Mouse (Mus musculus): ENCODE results near the gene Intu. TPM values are rescaled to one million over a fixed set of nuclear protein-coding genes. Genes with fewer than 3 reads are reported as not detected.

Gene Intu
- polyA plus RNA-seq, 1 experiment, result 2.0 TPM

GRCm38 (mm10) chr3:40522846-40523245 lies 8.2 kb upstream of the Intu start:
- no peak overlapping the region for H3K4me3 ChIP-seq (ENCODE audit: insufficient read depth, poor library complexity, severe bottlenecking)
- no peak for TF ChIP-seq MYOG (IDR thresholded peaks at IDR 0.05; ENCODE audit: control insufficient read depth, extremely low read depth, insufficient read length)
- no peak for TF ChIP-seq MYOD1 (IDR thresholded peaks at IDR 0.05; ENCODE audit: control insufficient read depth, insufficient read length, low read depth)
- no peak for TF ChIP-seq USF1 (IDR thresholded peaks at IDR 0.05; ENCODE audit: low read depth)
- TF ChIP-seq CTCF (IDR thresholded peaks at IDR 0.05; ENCODE audit: control insufficient read depth, insufficient read depth, insufficient read length), result no peak
- TF ChIP-seq CEBPB (IDR thresholded peaks at IDR 0.05; ENCODE audit: low read depth), result no peak
- TF ChIP-seq FOSL1 (IDR thresholded peaks at IDR 0.05; ENCODE audit: insufficient read depth, low read length, poor library complexity, severe bottlenecking), result no peak
- TF ChIP-seq MAX (IDR thresholded peaks at IDR 0.05), result no peak
- no peaks in the 10 kb centered on the region for H3K79me2 ChIP-seq (ENCODE audit: control insufficient read depth, insufficient read depth)
- H3K27me3 ChIP-seq (ENCODE audit: control insufficient read depth, insufficient read depth, insufficient read length), result no peaks in the 10 kb centered on the region
- H3K79me3 ChIP-seq (ENCODE audit: low read depth), result no peaks in the 10 kb centered on the region
- no peaks in the 10 kb centered on the region for H3K36me3 ChIP-seq (ENCODE audit: control insufficient read depth, insufficient read depth)
- H3ac ChIP-seq (ENCODE audit: control insufficient read depth, insufficient read length, low read depth), result no peak overlapping the region

DNA sequence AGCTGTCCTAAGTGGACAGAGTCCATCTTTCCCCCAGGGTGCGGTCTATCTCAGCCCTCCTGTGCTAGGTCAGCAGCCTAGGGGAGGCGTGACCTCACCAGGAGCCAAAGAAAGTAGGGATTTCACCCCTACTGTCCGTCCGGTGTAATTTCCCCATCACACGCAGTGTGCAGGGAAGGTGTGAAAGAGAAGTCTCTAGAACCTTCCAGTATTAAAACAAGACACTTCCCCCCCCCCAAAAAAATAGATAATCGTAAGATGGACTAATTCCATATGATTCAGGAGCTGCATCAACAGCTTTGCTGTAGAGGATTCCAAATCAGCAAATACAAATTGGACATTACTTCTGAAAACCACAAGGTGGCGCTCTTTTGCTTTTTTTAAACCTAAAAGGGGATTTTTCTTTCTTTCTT lies 7.7 kb upstream of the Intu start:
- TF ChIP-seq MYOG (IDR thresholded peaks at IDR 0.05; ENCODE audit: control insufficient read depth, extremely low read depth, insufficient read length) (no peak), MYOD1 (IDR thresholded peaks at IDR 0.05; ENCODE audit: control insufficient read depth, insufficient read length, low read depth) (no peak), CEBPB (IDR thresholded peaks at IDR 0.05; ENCODE audit: low read depth) (no peak), FOSL1 (IDR thresholded peaks at IDR 0.05; ENCODE audit: insufficient read depth, low read length, poor library complexity, severe bottlenecking) (no peak), USF1 (IDR thresholded peaks at IDR 0.05; ENCODE audit: low read depth) (no peak), CTCF (IDR thresholded peaks at IDR 0.05; ENCODE audit: control insufficient read depth, insufficient read depth, insufficient read length) (no peak), MAX (IDR thresholded peaks at IDR 0.05) (no peak)
- Histone ChIP-seq H3ac (ENCODE audit: control insufficient read depth, insufficient read length, low read depth) (no peak overlapping the region), H3K36me3 (ENCODE audit: control insufficient read depth, insufficient read depth) (no peaks in the 10 kb centered on the region)

GRCm38 (mm10) chr3:40524841-40525240 lies 6.2 kb upstream of the Intu start:
- Histone ChIP-seq H3ac (ENCODE audit: control insufficient read depth, insufficient read length, low read depth) (no peak overlapping the region), H3K36me3 (ENCODE audit: control insufficient read depth, insufficient read depth) (no peaks in the 10 kb centered on the region), H3K27me3 (ENCODE audit: control insufficient read depth, insufficient read depth, insufficient read length) (no peaks in the 10 kb centered on the region), H3K79me3 (ENCODE audit: low read depth) (no peaks in the 10 kb centered on the region), H3K79me2 (ENCODE audit: control insufficient read depth, insufficient read depth) (no peaks in the 10 kb centered on the region), H3K4me3 (ENCODE audit: insufficient read depth, poor library complexity, severe bottlenecking) (no peak overlapping the region)
- TF ChIP-seq FOSL1 (IDR thresholded peaks at IDR 0.05; ENCODE audit: insufficient read depth, low read length, poor library complexity, severe bottlenecking), result no peak

More for the DNA sequence above, 7.7 kb upstream of the Intu start:
- H3K79me2 ChIP-seq (ENCODE audit: control insufficient read depth, insufficient read depth), result no peaks in the 10 kb centered on the region
- H3K79me3 ChIP-seq (ENCODE audit: low read depth), result no peaks in the 10 kb centered on the region
- no peaks in the 10 kb centered on the region for H3K27me3 ChIP-seq (ENCODE audit: control insufficient read depth, insufficient read depth, insufficient read length)
- H3K4me3 ChIP-seq (ENCODE audit: insufficient read depth, poor library complexity, severe bottlenecking), result no peak overlapping the region

GRCm38 (mm10) chr3:40525341-40525740 lies 5.7 kb upstream of the Intu start:
- Histone ChIP-seq H3K36me3 (ENCODE audit: control insufficient read depth, insufficient read depth) (no peaks in the 10 kb centered on the region), H3K79me3 (ENCODE audit: low read depth) (no peaks in the 10 kb centered on the region), H3ac (ENCODE audit: control insufficient read depth, insufficient read length, low read depth) (no peak overlapping the region), H3K79me2 (ENCODE audit: control insufficient read depth, insufficient read depth) (no peaks in the 10 kb centered on the region), H3K4me3 (ENCODE audit: insufficient read depth, poor library complexity, severe bottlenecking) (no peak overlapping the region), H3K27me3 (ENCODE audit: control insufficient read depth, insufficient read depth, insufficient read length) (no peaks in the 10 kb centered on the region)
- no peak for TF ChIP-seq MAX (IDR thresholded peaks at IDR 0.05)
- no peak for TF ChIP-seq CEBPB (IDR thresholded peaks at IDR 0.05; ENCODE audit: low read depth)
- no peak for TF ChIP-seq FOSL1 (IDR thresholded peaks at IDR 0.05; ENCODE audit: insufficient read depth, low read length, poor library complexity, severe bottlenecking)
- TF ChIP-seq MYOG (IDR thresholded peaks at IDR 0.05; ENCODE audit: control insufficient read depth, extremely low read depth, insufficient read length), result no peak
- TF ChIP-seq USF1 (IDR thresholded peaks at IDR 0.05; ENCODE audit: low read depth), result no peak
- no peak for TF ChIP-seq CTCF (IDR thresholded peaks at IDR 0.05; ENCODE audit: control insufficient read depth, insufficient read depth, insufficient read length)
- no peak for TF ChIP-seq MYOD1 (IDR thresholded peaks at IDR 0.05; ENCODE audit: control insufficient read depth, insufficient read length, low read depth)

- Histone ChIP-seq H3K4me3 (ENCODE audit: insufficient read depth, poor library complexity, severe bottlenecking) (no peak overlapping the region), H3K79me3 (ENCODE audit: low read depth) (no peaks in the 10 kb centered on the region), H3K79me2 (ENCODE audit: control insufficient read depth, insufficient read depth) (no peaks in the 10 kb centered on the region), H3K36me3 (ENCODE audit: control insufficient read depth, insufficient read depth) (no peaks in the 10 kb centered on the region), H3K27me3 (ENCODE audit: control insufficient read depth, insufficient read depth, insufficient read length) (no peaks in the 10 kb centered on the region), H3ac (ENCODE audit: control insufficient read depth, insufficient read length, low read depth) (no peak overlapping the region)
- TF ChIP-seq MYOD1 (IDR thresholded peaks at IDR 0.05; ENCODE audit: control insufficient read depth, insufficient read length, low read depth) (no peak), MAX (IDR thresholded peaks at IDR 0.05) (no peak), FOSL1 (IDR thresholded peaks at IDR 0.05; ENCODE audit: insufficient read depth, low read length, poor library complexity, severe bottlenecking) (no peak), CTCF (IDR thresholded peaks at IDR 0.05; ENCODE audit: control insufficient read depth, insufficient read depth, insufficient read length) (no peak), MYOG (IDR thresholded peaks at IDR 0.05; ENCODE audit: control insufficient read depth, extremely low read depth, insufficient read length) (no peak), CEBPB (IDR thresholded peaks at IDR 0.05; ENCODE audit: low read depth) (no peak), USF1 (IDR thresholded peaks at IDR 0.05; ENCODE audit: low read depth) (no peak)
Observed at GRCm38 (mm10) chr3:40526095-40526494, 5.0 kb upstream of the Intu start.

- Histone ChIP-seq H3K79me3 (ENCODE audit: low read depth) (no peaks in the 10 kb centered on the region), H3ac (ENCODE audit: control insufficient read depth, insufficient read length, low read depth) (no peak overlapping the region), H3K27me3 (ENCODE audit: control insufficient read depth, insufficient read depth, insufficient read length) (peaks cover 4% of the 10 kb centered on the region), H3K36me3 (ENCODE audit: control insufficient read depth, insufficient read depth) (no peaks in the 10 kb centered on the region), H3K4me3 (ENCODE audit: insufficient read depth, poor library complexity, severe bottlenecking) (no peak overlapping the region), H3K79me2 (ENCODE audit: control insufficient read depth, insufficient read depth) (no peaks in the 10 kb centered on the region)
- TF ChIP-seq CTCF (IDR thresholded peaks at IDR 0.05; ENCODE audit: control insufficient read depth, insufficient read depth, insufficient read length), result no peak
- no peak for TF ChIP-seq FOSL1 (IDR thresholded peaks at IDR 0.05; ENCODE audit: insufficient read depth, low read length, poor library complexity, severe bottlenecking)
- no peak for TF ChIP-seq MAX (IDR thresholded peaks at IDR 0.05)
- TF ChIP-seq MYOD1 (IDR thresholded peaks at IDR 0.05; ENCODE audit: control insufficient read depth, insufficient read length, low read depth), result no peak
- no peak for TF ChIP-seq USF1 (IDR thresholded peaks at IDR 0.05; ENCODE audit: low read depth)
- no peak for TF ChIP-seq MYOG (IDR thresholded peaks at IDR 0.05; ENCODE audit: control insufficient read depth, extremely low read depth, insufficient read length)
- no peak for TF ChIP-seq CEBPB (IDR thresholded peaks at IDR 0.05; ENCODE audit: low read depth)
Observed at GRCm38 (mm10) chr3:40527218-40527617, 3.9 kb upstream of the Intu start.

All from C2C12 (cell line).